Comparison of ENCODE assay signal across 20 mouse cellular contexts in genomic region chr3:107769692-107770091, GRCm38 (mm10). TPM values are rescaled to one million over a fixed set of nuclear protein-coding genes. Genes with fewer than 3 reads are reported as not detected.
DNase-seq lines count a peak whose midpoint lies in the region; ATAC-seq and TF ChIP-seq lines count a peak whose summit lies in the region.
"Had no signal": no experiment of that assay in that cellular context is flagged by ENCODE, and none has a peak within 500 bp of the region (broad histone marks: within the 10 kb centered on the region; RNA-seq: fewer than 3 reads in every experiment).

No protein-coding gene starts in this region.

- H3K9ac ChIP-seq in embryonic facial prominence, embryonic 14.5 days (ENCODE audit: low read depth, low read length), result no peak overlapping the region
- H3K9ac ChIP-seq in midbrain, postnatal 0 days (replicated peaks; ENCODE audit: low read length, poor library complexity, severe bottlenecking), result no peak overlapping the region
- H3K9ac ChIP-seq: embryonic facial prominence, embryonic 12.5 days; forebrain, embryonic 13.5 days; forebrain, postnatal 0 days; heart, embryonic 13.5 days; hindbrain, embryonic 15.5 days had no signal

- H3K27ac ChIP-seq in embryonic facial prominence, embryonic 14.5 days (replicated peaks; ENCODE audit: low read depth, low read length), result peak overlapping the region; percentile 11; the same call in 1 of the 2 replicates
- H3K27ac ChIP-seq in cerebellum, adult 2 months (ENCODE audit: insufficient read depth, low read length), result no peak overlapping the region
- no peak overlapping the region for H3K27ac ChIP-seq in midbrain, postnatal 0 days (ENCODE audit: low read depth, low read length)
- H3K27ac ChIP-seq: embryonic facial prominence, embryonic 12.5 days; forebrain, embryonic 13.5 days; heart, embryonic 13.5 days; hindbrain, embryonic 15.5 days had no signal

- WGBS in embryonic facial prominence, embryonic 14.5 days, result 46% methylated on average over 2 of the region's 2 CpGs
- 92% methylated on average over 2 of the region's 2 CpGs for WGBS in cerebellum, adult 2 months
- WGBS in midbrain, postnatal 0 days, result 86% methylated on average over 2 of the region's 2 CpGs

- peak; percentile 13; the same call in 1 of the 2 replicates for ATAC-seq in embryonic facial prominence, embryonic 14.5 days (ENCODE audit: low read depth)
- peak; percentile 51 for ATAC-seq in granulocyte monocyte progenitor cell, adult 5-6 weeks (replicated peaks; ENCODE audit: poor library complexity, severe bottlenecking)
- no peak for ATAC-seq in midbrain, postnatal 0 days (ENCODE audit: low FRiP score)
- ATAC-seq: forebrain, embryonic 13.5 days; forebrain, postnatal 0 days; intestine, embryonic 16.5 days; Patski had no signal

- no peaks in the 10 kb centered on the region for H3K27me3 ChIP-seq in embryonic facial prominence, embryonic 14.5 days (replicated peaks; ENCODE audit: control insufficient read depth, insufficient read depth, low read length)
- H3K27me3 ChIP-seq in cerebellum, adult 2 months (ENCODE audit: control insufficient read depth, insufficient read depth, low read length), result no peaks in the 10 kb centered on the region; the same call in 1 of the 2 replicates
- no peaks in the 10 kb centered on the region for H3K27me3 ChIP-seq in midbrain, postnatal 0 days (ENCODE audit: insufficient read depth, low read length)
- H3K27me3 ChIP-seq: embryonic facial prominence, embryonic 12.5 days; forebrain, embryonic 13.5 days; heart, embryonic 13.5 days; hindbrain, embryonic 15.5 days; Patski had no signal

- H3K36me3 ChIP-seq in embryonic facial prominence, embryonic 14.5 days (ENCODE audit: control insufficient read depth, insufficient read depth, low read length), result no peaks in the 10 kb centered on the region
- no peaks in the 10 kb centered on the region for H3K36me3 ChIP-seq in midbrain, postnatal 0 days (ENCODE audit: insufficient read depth, low read length)
- H3K36me3 ChIP-seq: embryonic facial prominence, embryonic 12.5 days; heart, embryonic 13.5 days; hindbrain, embryonic 15.5 days had no signal

- no peak overlapping the region for H3K4me3 ChIP-seq in embryonic facial prominence, embryonic 14.5 days (ENCODE audit: low read depth, low read length)
- H3K4me3 ChIP-seq in cerebellum, adult 2 months (replicated peaks; ENCODE audit: insufficient read depth, low read depth, low read length), result no peak overlapping the region
- no peak overlapping the region for H3K4me3 ChIP-seq in midbrain, postnatal 0 days (ENCODE audit: low read depth, low read length)
- H3K4me3 ChIP-seq: embryonic facial prominence, embryonic 12.5 days; forebrain, embryonic 13.5 days; heart, embryonic 13.5 days; hindbrain, embryonic 15.5 days had no signal

- peak; percentile 42 for DNase-seq in 416B (ENCODE audit: low read depth)
- DNase-seq in embryonic facial prominence, embryonic 14.5 days (ENCODE audit: low spot score), result peak; percentile 72
- DNase-seq in cerebellum, adult 2 months, result no peak
- no peak for DNase-seq in midbrain, postnatal 0 days (ENCODE audit: low spot score)
- no peak for DNase-seq in spleen, adult 18-20 months
- DNase-seq: adrenal gland, adult 2 months; adrenal gland, postnatal 36 days; cerebellum, adult 8-10 months; cerebellum, postnatal 14 days; embryo, embryonic 11 days; forebrain, postnatal 0 days; gastrocnemius, postnatal 14 days; heart, postnatal 36 days had no signal

- peaks cover 15% of the 10 kb centered on the region; the same call in 1 of the 2 replicates for H3K4me1 ChIP-seq in embryonic facial prominence, embryonic 14.5 days (ENCODE audit: control insufficient read depth, insufficient read depth, low read length)
- no peaks in the 10 kb centered on the region for H3K4me1 ChIP-seq in cerebellum, adult 2 months (ENCODE audit: control insufficient read depth, insufficient read depth, low read length)
- no peaks in the 10 kb centered on the region for H3K4me1 ChIP-seq in midbrain, postnatal 0 days (ENCODE audit: insufficient read depth, low read length)
- H3K4me1 ChIP-seq: forebrain, embryonic 13.5 days; hindbrain, embryonic 15.5 days had no signal

- H3K4me2 ChIP-seq in embryonic facial prominence, embryonic 14.5 days (ENCODE audit: low read depth, low read length), result no peak overlapping the region
- no peak overlapping the region for H3K4me2 ChIP-seq in midbrain, postnatal 0 days (ENCODE audit: low read depth, low read length, poor library complexity, severe bottlenecking)
- H3K4me2 ChIP-seq: embryonic facial prominence, embryonic 12.5 days; forebrain, embryonic 13.5 days; heart, embryonic 13.5 days; hindbrain, embryonic 15.5 days had no signal

- H3K9me3 ChIP-seq in embryonic facial prominence, embryonic 14.5 days (ENCODE audit: control insufficient read depth, low read length), result no peaks in the 10 kb centered on the region
- H3K9me3 ChIP-seq in midbrain, postnatal 0 days (ENCODE audit: low read length), result no peaks in the 10 kb centered on the region
- H3K9me3 ChIP-seq: embryonic facial prominence, embryonic 12.5 days; forebrain, embryonic 13.5 days; heart, embryonic 13.5 days; hindbrain, embryonic 15.5 days had no signal

- TF ChIP-seq POLR2A in cerebellum, adult 2 months (IDR thresholded peaks at IDR 0.05; ENCODE audit: borderline replicate concordance, insufficient read depth, low read length), result no peak

- TF ChIP-seq CTCF in cerebellum, adult 2 months (IDR thresholded peaks at IDR 0.05; ENCODE audit: borderline replicate concordance, insufficient read depth, low read depth, low read length), result no peak
- no peak for TF ChIP-seq CTCF in midbrain, postnatal 0 days (IDR thresholded peaks at IDR 0.05)

RNA-seq across cellular contexts. Expression of gene Csf1, which starts 9.4 kb away (rescaled TPM):
- polyA plus RNA-seq in embryonic facial prominence, embryonic 14.5 days (2014; fragmentation: Nextera tagmentation; extraction: Ambion mirVana), result 18.1 and 21.4 TPM in 2 replicates
- 6.4 and 7.2 TPM in 2 replicates for total RNA-seq in granulocyte monocyte progenitor cell, adult 5-6 weeks (2014; fragmentation: Nextera tagmentation)
- total RNA-seq in granulocyte monocyte progenitor cell, adult 5-6 weeks (2017), result 2.1 and 2.9 TPM in 2 replicates
- 18.3 and 20.9 TPM in 2 replicates for polyA plus RNA-seq in cerebellum, adult 2 months (2012; rRNA removed)
- total RNA-seq in midbrain, postnatal 0 days (2014; rRNA removed), result 10.6 and 12.3 TPM in 2 replicates
- polyA plus RNA-seq in midbrain, postnatal 0 days (2015; fragmentation: Nextera tagmentation; extraction: Ambion mirVana), result 8.1 and 10.9 TPM in 2 replicates

Comparison
In these comparisons a context has a peak if more than half of its experiments do, and no peak if none do; other contexts are left out.
1. DNase-seq: peak in 416B (single experiment) and embryonic facial prominence, embryonic 14.5 days (single experiment); none in cerebellum, adult 2 months (0 of 2), midbrain, postnatal 0 days (single experiment) and spleen, adult 18-20 months (0 of 2).